Mouse (Mus musculus) adrenal gland, postnatal 4 days (tissue): ENCODE results near the gene Gtpbp6. TPM values are rescaled to one million over a fixed set of nuclear protein-coding genes. Genes with fewer than 3 reads are reported as not detected.
"Not testable (repeated sequence)": the region's sequence is repeated elsewhere in the genome, so short reads cannot be mapped to it uniquely, and the experiment has no call there.

Experiments used
- DNase-seq, 2 experiments: peaks; one replicate each; pipeline ENCODE4 v3.0.0; 2021 to 2022; ENCODE audit warnings: low spot score in 2 of 2, mixed read lengths in 2 of 2
- total RNA-seq, 2 experiments: library from RNA; stranded (reverse); gene quantifications; 2 replicates each; pipeline ENCODE4 v1.2.3; 2021

Gene Gtpbp6
- total RNA-seq, 2 experiments from 2014 or later = 58.3 to 59.9 TPM

DNA sequence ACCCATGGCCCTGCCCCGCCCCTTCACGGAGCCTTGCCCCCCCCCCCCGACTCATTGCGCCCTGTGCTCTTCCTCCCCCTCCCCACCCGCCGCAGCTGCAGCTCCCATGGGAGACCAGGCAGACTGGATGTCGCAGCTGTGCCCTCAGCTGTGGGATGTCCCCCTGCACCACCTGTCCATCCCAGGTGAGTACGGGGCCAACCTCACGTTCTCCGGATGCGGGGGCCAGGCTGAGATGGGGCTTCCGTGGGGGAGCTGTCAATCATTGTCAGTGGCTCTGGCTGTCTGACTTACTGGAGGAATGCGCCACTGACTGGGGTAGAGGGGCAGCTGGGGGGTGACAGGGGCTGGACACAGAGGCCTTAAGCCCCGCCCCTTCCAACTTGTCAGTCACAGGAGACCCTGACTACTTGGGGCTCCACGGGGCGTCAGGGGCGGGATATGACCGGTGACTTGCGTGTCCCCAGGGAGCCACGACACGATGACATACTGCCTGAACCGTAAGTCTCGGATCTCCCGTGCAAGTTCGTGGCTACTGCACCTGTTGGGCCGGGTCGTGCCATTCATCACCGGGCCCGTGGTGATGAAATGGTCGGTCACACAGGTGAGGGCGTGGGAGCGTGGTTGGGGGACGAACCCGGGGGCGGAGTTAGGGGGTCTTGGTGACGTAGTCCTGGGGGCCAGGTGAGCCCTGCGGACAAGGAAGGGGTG is 6.9 kb downstream of the Gtpbp6 start:
- DNase-seq = no peak

GRCm38 (mm10) chr5:110099656-110100580 is 8.1 kb downstream of the Gtpbp6 start, which contains the start of gene Plcxd1:
Gene Plcxd1, plus strand, starts transcription at chr5:110099969.
- no peak for DNase-seq

DNA sequence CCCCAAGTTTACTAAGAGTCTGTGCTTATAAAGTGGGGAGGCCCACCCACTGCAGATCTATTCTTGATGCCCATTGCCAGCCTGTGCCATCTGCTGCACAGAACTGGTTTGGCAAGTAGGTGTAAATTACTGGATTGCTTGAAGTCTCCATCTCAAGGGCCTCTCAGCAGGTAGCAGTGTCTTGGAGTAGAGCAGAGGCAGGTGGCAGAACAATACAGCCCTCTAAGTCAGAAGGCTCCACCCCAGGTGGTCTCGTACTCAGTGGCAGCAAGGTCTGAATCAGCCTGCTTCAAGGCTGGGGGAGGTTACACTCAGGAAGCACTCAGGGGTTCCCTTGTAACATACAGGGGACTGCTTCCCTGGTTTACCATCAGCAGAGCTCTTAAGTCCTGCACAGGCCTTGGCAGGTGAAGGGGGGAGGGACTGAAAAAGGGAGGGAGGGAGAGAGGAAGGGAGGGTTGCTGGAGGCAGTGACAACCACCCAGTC is 9.0 kb downstream of the Gtpbp6 start:
- no peak for DNase-seq

GRCm38 (mm10) chr5:110094847-110095213 is 13.2 kb downstream of the Gtpbp6 start:
- no peak for DNase-seq

- peak in 1 of 2 experiments; percentile 72 for DNase-seq
Observed at GRCm38 (mm10) chr5:110094030-110094846, 13.8 kb downstream of the Gtpbp6 start, which contains the start of gene Gm35315. Gene Gm35315, minus strand, starts transcription at chr5:110094420.

GRCm38 (mm10) chr5:110091546-110091945 is 16.5 kb downstream of the Gtpbp6 start:
- DNase-seq = no peak

GRCm38 (mm10) chr5:110086161-110086866 is 21.7 kb downstream of the Gtpbp6 start:
- no peak for DNase-seq

- no peak for DNase-seq
Observed at GRCm38 (mm10) chr5:110082961-110083360, 25.0 kb downstream of the Gtpbp6 start.

GRCm38 (mm10) chr5:110072413-110072812 is 35.6 kb downstream of the Gtpbp6 start, which contains the start of gene Gm17655:
Gene Gm17655, minus strand, starts transcription at chr5:110072513.
- DNase-seq = not testable (repeated sequence)

DNA sequence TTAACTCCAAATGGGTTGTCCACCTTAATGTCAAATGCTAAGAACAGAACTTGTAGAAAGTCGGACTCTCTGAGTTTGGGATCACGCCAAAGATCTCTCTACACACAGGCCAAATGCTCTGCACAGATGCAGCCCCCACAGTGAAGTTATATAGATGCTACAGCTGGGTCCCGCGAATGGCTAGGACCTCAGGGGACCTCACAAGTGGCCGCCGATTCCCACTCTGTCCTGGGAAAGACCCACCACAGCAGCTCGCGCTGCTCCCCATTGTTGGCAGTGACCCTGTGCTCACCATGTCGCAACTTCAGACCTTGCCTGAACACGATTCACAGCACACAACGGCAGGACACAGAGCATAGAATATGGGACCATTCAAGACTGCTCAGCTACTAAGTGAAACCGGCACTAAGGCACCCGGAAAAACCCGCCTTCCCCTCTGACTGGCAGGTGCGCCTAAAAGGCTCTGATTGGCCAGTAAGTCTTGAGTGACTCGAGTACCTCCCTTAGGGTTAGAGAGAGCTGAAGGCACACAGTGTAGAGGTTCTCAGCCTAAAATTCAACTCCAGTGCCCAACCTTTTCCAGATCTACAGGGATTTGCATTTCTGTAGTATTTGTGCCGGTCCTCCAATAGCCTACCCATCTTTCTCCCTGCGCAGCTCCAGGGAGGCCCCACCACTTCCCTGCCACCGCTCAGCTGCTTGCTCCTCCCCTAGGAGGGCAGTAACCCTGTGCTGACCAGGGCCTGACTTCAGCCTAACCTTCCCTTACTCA is 50.2 kb downstream of the Gtpbp6 start:
- peak; percentile 33 to 68 for DNase-seq

Other genes starting within 250 kb of the Gtpbp6 start
- 10 to 100 TPM; 14.1 to 14.4 TPM for gene Gm15446, start 184.8 kb downstream of the Gtpbp6 start, total RNA-seq
- gene Zfp932, start 111.7 kb downstream of the Gtpbp6 start, total RNA-seq = 10 to 100 TPM; 33.3 to 33.5 TPM
- 10 to 100 TPM; 11.4 to 15.8 TPM for gene Gm17655, start 35.7 kb downstream of the Gtpbp6 start, total RNA-seq
- gene Gm35315, start 13.8 kb downstream of the Gtpbp6 start, total RNA-seq = under 1 TPM; 0.65 to 0.87 TPM
- gene Plcxd1, start 8.2 kb downstream of the Gtpbp6 start, total RNA-seq = under 1 TPM; 0.20 to 0.25 TPM
- 1 to 10 TPM; 7.6 to 8.2 TPM for gene Zfp605, start 1.9 kb upstream of the Gtpbp6 start, total RNA-seq
- gene Chfr, start 27.6 kb upstream of the Gtpbp6 start, total RNA-seq = 10 to 100 TPM; 48.3 to 54.5 TPM
- gene Golga3, start 68.5 kb upstream of the Gtpbp6 start, total RNA-seq = 10 to 100 TPM; 39.9 to 43.6 TPM
- 10 to 100 TPM; 47.2 to 48.3 TPM for gene Ankle2, start 122.8 kb upstream of the Gtpbp6 start, total RNA-seq
- 10 to 100 TPM; 48.1 to 49.0 TPM for gene Pgam5, start 161.7 kb upstream of the Gtpbp6 start, total RNA-seq
- gene Pxmp2, start 178.0 kb upstream of the Gtpbp6 start, total RNA-seq = 10 to 100 TPM; 12.9 to 16.3 TPM
- 10 to 100 TPM; 18.1 to 22.2 TPM for gene Pole, start 178.1 kb upstream of the Gtpbp6 start, total RNA-seq
- under 1 TPM; 0.84 to 0.87 TPM for gene P2rx2, start 235.0 kb upstream of the Gtpbp6 start, total RNA-seq
- gene Lrcol1, start 236.5 kb upstream of the Gtpbp6 start, total RNA-seq = not detected